Mouse (Mus musculus) ES-Bruce4 (cell line): Measurements from ENCODE around the gene Tmem132b.

ENCODE experiments used
- CTCF ChIP-seq: IDR thresholded peaks from one replicate; pipeline ENCODE4 v1.8.1; 2011; ENCODE audit warnings: low read depth, low read length
- EP300 ChIP-seq: IDR thresholded peaks from 2 replicates; pipeline ENCODE4 v1.6.1; 2011; ENCODE audit warnings: low read depth, low read length; ENCODE audit not compliant: insufficient read depth
- POLR2A ChIP-seq: IDR thresholded peaks from one replicate; pipeline ENCODE4 v1.8.1; 2011; ENCODE audit warnings: low read length; ENCODE audit not compliant: insufficient read depth

- TF ChIP-seq CTCF (no peak), POLR2A (no peak), EP300 (no peak)
These were observed 35.9 kb upstream of the Tmem132b start for GRCm38 (mm10) chr5:125495655-125496054.
